Mouse (Mus musculus) monocyte, adult 2 months (primary cell): Measurements from ENCODE around the gene Cdh5.

ENCODE experiments used
- DNase-seq, 2 experiments: peaks; one replicate each; pipeline ENCODE4 v3.0.0; 2022; ENCODE audit warnings: low spot score in 2 of 2, low read depth in 1 of 2

Gene Cdh5

DNA sequence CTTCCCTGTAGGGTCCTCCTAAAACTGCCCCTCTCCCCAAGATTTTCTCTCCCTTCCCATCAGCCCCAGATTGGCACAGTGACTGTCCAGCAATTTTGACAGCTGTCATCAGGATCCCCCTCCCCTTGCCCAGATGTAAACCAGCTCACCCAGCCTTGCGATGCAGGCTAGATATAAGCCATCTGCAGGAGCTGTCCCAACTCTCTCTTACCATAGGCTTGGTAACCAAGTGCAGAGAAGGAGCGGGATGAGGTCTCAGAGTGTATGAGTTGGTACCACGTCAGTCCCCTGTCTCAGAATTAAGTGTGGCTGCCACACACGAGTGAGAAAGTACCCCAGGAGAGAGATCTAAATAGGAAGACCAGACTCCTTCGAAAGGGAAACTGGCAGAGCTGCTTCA lies 87.0 kb downstream of the Cdh5 start:
- no peak for DNase-seq

DNA sequence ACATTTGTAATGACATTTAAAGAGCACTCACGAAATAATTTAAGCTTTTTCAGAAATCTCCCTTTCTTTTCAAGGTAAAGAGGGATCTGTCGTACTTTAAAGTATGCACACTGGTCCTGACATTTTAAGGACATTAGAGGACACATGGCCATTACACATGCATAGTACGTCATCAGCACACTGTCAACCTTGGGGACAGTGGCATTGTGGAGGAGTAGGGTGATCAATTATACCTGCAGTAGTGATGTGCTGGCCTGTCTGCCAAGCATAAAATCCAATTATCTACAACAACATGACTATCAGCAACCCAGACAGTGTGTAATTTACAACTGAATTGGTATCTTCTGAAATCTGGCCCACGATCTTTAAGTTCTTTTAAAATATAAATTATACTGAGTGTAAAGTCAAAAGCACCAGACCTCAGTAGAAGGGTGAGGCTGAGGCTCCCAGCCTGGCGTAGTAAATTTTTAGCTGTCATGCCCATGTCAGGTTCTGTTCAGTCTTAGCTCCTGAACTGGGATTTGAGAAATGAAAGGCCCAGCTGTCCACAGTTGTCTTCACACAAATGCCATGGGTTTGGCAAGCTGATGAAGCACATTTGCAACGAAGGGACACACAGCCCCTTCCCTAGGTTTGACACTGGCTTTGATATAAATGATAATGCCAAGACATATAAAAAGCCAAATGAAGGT lies 89.5 kb downstream of the Cdh5 start:
- no peak for DNase-seq

DNA sequence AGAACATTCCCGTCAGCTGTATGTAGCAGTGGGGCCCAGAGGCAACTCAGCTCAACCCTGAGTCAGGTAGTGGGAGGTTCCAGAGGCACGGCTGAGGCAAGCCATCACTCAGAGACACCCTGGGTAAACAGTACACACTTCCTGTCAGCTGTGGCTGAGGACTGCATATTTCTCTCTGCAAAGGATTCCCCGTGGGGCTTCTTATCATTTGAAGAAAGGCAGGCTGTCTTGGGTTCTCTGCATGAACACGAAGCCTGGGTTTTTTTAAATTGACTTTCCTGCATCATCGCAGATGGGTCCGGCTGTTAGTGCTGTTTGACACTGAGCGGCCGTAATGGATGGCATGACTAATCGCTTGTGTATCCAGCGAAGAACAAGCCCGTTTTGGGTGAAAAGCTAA lies 90.1 kb downstream of the Cdh5 start:
- DNase-seq: no peak
